Mouse (Mus musculus) fibroblast of lung, adult 2 months (primary cell): Measurements from ENCODE around the gene Mical3.
"Not testable (repeated sequence)": the region's sequence is repeated elsewhere in the genome, so short reads cannot be mapped to it uniquely, and the experiment has no call there.

Source experiments
- DNase-seq: peaks from one replicate; pipeline ENCODE4 v3.0.0-alpha.2; 2011; ENCODE audit warnings: low read depth

Mical3 gene

DNA sequence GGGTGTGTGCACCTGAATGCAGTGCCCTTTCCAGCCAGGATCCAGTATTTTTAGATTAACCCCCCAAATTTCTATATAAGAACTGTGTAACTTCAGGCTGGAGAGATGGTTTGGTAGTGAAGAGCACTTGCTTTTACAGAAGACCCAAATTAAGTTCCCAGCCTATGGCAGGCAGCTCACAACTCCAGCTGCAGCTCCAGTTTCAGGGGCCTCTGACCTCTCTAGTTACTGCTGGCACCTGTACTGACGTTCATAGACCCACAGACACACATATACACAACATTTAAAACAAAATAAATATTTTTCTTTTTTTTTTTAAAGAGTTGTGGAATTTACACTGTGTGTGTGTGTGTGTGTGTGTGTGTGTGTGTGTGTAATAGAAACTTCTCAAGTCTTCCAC lies 201.4 kb downstream of the Mical3 start:
- no peak for DNase-seq

DNA sequence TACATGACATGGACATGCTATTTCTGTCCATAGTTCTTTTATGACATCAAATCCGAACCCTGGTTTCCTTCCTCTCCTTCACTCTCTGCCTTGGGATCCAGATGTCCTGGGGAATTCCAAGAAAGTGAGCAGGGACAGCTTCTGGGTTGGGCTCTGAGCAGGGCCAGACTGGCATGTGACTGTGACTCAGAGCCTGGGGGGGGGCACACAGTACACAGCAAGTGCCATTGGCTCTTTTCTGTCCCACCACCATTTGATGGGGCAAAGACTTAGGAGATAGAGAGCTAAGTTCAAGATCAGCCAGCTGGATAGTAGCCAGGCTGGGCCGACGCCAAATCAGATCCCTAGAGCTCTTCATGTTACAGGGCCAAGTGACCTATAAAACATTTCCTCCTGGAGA lies 203.0 kb downstream of the Mical3 start:
- DNase-seq, result peak; percentile 44

DNA sequence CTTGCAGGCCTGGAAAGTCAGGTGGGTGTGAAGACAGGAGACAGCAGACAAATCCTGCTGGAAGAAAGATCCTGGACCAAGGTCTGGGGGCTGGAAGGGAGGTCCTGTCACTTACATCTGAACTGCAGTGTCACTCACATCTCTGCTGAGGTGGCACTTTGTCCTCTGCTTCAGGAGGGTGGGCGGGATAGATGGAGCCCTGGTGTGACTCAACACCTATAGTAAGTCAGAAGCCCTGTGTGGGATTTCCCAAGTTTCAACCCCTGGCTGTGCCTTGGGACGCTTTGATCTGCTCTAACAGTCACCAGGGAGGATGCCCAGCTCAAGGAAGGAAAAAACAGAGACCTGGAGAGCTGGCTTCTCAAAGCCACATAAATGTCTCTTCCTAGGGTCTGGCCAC lies 203.9 kb downstream of the Mical3 start:
- DNase-seq, result no peak

DNA sequence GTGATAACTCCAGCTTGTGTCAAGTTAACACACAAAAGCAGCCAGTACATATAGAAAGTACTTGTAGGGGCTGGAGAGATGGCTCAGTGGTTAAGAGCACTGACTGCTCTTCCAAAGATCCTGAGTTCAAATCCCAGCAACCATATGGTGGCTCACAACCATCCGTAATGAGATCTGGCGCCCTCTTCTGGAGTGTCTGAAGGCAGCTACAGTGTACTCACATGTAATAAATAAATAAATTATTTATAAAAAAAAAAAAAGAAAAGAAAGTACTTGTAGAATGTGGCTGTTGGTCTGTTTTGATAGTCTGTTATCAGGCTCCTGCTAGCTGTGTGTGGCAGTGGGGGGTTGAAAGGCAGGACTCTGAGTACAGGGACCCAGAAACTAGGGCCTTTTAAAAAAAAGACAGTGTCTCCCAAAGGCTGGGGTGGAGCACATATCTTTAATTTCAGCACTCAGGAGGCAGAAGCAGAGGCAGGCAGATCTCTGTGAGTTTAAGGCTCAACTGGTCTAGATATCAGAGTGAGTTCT lies 205.9 kb downstream of the Mical3 start:
- DNase-seq, result not testable (repeated sequence)

DNA sequence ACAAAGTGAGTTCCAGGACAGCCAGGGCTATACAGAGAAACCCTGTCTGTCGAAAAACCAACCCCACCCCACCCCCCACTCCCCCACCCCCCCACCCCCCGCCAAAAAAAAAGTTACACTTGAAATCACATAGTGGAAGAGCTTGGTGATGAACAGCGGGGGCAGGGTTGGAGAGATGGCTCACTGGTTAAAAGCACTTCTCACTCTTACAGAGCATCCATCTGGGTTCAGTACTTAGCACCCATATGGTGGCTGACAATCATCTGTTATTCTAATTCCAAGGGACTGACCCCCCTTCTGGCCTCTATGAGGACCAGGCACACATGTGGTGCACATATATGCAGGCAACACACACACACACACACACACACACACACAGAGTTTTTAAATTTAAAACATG lies 212.8 kb downstream of the Mical3 start:
- no peak for DNase-seq

DNA sequence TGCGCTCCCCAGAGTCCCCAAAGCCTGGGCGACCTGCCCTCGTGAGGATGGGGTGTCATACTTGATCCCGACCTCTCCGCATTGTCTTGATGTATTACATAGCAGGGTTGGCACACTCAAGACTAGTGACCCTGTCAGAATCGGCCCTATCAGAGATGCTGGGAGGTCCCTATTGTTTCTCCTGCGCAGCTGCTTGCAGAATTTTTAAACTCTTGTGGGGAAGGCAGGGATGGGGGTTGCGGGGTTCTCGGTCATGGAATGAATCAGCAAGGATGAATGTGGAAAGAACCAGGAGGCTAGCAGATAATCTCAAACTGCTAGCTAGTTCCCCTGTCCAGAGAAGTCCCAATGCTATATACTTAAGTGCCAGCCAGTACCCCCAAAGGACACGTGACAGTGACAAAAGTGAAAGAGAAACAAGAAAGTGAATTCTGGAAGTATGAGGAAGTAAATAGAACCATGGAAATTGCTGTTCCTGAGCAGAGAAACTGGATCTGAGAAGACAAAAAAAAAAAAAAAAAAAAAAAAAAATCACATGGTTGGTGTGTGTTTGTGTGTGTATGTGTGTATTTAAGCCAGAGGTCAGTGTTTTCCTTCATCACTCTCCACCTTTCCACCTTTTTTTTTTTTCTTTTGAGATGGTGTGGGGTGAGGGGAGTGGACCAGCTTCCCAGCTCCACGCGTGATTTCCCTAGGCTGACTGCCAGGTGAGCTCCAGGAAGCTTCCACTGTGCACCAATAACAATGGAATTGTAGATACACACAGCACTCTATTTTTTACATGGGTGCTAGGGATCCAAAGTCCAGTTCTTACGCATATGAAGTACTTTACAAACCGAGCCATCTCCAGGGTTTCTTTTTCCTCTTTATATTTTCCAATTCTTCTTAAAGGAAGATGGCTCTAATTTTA lies 213.6 kb downstream of the Mical3 start:
- DNase-seq, result not testable (repeated sequence)

DNA sequence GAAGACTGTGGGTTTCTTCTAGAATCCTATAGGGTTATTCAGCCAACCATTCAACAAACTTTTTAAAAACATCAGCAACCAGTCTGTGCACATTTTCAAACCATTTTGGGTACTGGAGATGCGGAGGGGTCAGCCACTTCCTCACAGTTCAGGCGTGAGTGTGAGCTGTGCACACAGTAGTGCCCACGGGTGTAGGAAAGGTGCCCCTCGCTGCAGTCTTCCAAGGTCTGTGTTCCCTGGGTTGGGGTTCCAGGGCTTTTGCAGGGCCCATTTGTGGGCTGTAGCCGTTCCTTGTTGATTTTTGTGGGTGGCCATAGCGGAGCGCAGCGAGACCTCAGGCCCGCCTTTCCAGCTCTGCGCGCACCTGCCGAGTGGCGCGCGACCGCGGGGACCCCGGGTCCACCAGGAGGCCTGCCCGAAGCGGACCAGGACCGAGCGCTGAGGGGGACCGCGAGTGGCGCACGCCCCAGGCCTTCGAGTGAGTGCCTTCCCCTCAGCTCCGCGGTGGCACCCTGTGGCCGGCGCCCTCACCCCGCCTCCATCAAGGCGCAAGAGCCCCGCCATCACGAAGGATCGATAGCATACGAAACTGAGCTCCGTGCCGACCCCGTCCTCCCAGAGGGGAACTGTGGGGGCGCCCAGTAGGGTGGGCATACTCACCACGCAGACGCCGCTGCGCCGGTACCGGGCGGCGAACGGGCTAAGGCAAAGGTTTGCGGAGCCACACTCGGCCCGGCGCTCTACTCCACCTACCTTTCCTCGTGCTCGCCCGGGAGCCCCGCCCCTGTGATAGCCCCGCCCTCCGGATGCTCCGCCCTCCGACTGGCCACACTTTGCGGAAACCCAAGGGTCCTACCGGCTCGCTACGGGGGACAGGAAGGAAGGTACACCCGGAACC lies 214.5 kb downstream of the Mical3 start, which contains the start of gene Bid:
Gene Bid, minus strand, starts transcription at position 780 of the 898 bp plus-strand sequence.
- DNase-seq, result peak; percentile 68

DNA sequence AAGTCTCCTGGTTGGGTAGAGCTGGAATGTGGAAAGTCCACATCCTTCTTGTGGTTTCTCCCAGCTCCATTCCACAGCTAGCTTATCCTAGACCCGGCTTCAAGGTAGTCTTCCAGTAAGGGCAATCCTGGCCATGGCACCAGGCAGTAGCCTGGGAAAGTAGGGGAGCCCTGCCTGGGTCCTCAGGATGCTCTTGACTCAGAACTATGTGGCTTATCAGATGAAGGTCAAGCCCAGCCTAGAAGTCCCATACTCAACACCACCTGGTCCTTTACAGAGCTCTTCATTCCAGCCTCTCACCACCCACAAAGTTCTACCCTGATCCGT lies 215.2 kb downstream of the Mical3 start:
- no peak for DNase-seq

DNA sequence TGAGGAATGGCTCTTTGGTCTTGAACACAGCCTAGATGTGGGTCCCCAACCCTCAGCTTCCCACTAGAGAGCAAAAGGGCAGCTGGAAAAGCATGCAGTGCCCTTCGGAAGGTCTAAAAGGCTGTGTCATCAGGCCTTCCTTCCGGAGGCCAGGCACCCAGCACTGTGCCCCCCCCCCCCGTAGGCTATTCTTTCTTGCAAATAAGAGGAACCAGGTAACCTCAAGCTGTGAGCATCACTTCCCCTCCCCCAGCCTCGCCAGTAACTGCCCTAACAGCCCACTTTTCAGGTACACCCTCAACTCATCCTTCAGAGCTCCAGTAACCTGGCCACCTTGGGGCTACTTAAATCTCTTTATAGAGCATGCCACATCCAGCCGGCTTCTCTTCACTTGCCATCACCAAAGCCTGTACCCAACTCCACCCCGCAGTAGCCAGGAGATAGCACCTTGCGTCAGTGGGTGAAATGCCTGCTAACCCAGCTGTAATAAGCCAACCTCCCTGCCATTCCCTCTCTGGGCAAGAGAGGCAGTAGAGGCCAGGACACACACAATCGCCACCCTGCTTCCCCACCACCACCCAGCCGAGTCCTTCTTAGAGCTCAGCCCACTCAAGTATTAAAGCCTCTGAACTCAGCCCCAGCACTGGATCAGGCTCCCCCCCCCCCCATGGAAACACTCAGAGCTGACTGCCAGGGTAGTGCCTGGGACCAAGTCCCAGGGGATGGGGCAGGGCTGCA lies 215.7 kb downstream of the Mical3 start:
- no peak for DNase-seq

DNA sequence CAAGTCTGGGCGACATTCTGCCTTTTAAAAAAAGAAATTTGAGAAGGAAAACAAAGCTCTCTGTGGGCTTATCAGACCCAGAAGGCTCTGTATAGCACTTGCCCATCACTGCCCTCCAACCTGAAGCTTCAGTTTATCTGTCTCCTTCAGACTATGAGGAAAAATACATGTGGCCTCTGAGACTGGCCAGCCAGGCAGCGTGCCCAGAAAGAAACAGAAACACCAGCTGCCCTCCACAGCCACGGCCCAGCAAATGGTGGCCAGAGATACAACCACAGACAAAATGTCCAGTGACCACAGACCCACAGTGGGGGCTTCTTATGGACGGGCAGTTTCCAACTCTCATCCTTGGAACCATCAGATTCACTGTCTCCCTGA lies 216.3 kb downstream of the Mical3 start:
- no peak for DNase-seq

DNA sequence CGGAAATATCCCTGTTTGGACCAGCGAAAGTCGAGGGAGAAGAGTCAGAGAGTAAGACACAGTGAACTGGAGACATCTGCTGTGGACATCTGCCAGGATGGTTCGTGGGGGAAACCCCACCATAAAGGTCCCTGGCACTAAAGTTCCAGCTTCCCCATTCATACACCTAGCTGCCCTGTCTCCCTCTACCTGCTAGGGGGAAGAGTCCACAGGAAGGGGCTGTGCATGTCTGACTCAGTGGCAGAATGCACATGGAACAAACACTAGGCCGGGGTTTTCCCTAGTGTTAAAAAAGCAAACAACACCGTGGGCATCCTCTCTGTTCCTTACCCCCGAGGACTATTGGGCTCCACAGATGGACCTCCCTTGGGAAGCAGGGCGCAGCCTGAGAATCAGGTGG lies 217.0 kb downstream of the Mical3 start:
- no peak for DNase-seq

DNA sequence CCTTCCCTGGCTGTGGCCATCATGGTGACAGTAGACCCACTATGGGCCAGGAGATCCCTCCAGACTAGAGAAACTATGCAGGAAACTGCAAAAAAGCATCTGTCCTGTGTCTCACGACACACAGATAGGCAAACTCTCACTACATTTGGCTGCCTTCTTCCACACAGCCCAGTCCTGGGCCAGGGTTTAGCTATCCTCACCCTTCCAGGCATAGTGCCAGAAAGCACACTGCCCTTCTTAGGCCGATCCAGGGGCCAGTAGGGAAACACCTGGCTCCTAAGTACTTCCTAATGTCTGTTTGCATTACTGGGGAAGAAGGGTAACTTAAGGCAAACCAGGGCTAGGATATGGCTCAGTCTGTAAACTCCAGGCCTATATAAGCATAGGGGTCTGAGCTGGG lies 217.9 kb downstream of the Mical3 start:
- no peak for DNase-seq

DNA sequence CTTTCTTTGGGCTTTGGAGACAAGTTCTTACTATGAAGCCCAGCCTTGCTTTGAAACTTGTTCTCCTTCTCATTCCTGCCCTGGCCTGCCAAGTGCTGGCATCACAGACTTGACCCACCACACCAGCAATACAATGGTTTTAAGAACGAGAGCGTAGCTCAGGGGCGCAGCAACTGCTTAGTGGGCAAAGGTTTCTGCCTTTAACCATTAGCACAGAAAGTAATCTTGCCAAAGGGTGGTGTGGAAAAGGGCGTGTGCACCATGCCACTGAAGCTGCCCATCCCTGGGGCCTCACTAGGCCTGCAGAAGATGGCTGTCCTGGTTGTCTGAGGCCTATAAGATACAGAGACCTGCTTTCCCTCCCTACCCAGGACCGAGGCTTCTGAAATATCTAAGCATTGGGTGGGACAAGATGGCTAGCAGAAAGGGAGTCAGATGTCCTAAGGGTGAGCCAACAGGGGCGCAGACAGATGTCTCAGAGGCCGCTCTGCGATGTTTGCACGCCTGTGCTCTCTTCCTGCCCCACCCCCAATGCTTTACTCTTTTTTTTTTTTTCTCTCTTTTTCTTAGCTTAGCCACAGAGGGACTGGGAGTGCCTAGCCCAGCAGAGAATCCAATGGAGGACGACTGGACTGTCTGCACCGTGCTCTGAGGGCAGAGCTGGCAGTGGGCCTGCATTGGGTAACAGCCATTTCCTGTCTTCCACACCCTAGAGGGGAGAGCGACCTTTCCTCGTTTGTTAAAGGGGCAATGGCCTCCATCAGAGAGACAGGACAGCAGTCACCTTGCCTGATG lies 219.4 kb downstream of the Mical3 start:
- DNase-seq, result no peak

DNA sequence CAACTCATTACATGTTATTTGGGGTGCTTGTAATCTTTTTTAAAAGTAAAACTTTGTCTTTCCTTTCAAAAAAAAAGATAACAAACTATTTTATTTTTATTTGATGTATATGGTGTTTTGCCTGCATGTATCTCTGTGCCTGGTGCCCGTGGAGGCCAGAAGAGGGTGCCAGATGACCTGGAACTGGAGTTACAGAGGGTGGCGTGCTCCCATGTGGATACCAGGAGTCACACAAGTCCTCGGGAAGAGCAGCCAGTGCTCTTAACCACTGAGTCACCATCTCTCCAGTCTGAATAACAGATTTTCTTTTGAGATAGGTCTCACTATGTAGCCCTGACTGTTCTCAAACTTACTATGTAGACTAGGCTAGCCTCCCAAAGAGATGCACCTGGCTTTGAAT lies 221.3 kb downstream of the Mical3 start:
- no peak for DNase-seq

DNA sequence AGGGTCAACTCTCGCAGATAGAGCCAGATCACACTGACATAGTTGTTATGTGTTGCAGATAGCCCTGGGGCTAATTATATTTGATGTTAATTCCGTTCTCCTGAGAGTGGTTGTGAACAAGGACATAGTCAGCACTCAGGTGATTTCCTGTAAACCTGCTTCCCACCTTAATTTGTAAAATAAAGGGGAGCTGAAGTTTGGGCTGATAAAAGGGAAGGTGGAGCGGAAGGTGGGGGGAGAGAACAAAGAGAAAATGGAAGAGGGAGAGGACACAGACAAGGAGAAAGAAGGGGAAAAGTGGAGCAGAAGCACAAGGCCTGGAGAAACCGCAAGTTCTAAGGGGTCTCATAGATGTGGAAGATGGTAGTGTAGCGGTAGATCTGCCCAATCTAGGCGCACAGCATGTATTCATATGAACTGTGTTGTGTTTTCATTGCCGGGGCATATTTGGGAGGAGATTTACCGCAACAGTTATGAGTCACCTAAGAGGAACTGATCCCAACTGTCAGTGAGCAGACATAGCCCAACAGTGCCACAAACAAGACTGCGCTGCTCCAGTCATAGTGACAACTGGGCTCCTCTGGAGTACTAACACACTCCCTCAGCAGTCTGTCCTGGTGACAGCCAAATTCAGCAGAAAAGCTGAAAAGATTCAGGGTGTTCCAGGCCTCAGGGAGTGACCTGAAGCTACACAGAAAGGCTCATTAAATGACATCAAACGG lies 222.8 kb downstream of the Mical3 start:
- not testable (repeated sequence) for DNase-seq

DNA sequence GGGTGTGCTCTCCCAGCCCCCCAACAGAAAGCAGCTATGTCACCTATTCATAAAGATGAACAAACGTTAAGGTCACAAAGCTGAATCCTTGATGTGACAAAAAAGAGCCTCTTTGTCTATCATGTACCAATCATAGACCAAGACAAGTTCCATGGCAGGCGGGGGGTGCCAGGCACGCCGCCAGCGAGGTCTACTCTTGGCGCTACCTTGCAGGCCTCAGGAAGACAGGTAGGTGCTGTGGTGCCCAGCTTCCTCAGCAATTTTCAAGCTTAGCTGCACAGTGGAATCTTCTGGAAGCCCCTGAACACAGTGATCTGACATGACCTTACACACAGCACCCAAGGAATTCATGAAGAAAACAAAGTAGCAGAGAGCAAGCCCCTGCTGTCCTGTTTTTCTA lies 224.3 kb downstream of the Mical3 start:
- DNase-seq, result no peak

DNA sequence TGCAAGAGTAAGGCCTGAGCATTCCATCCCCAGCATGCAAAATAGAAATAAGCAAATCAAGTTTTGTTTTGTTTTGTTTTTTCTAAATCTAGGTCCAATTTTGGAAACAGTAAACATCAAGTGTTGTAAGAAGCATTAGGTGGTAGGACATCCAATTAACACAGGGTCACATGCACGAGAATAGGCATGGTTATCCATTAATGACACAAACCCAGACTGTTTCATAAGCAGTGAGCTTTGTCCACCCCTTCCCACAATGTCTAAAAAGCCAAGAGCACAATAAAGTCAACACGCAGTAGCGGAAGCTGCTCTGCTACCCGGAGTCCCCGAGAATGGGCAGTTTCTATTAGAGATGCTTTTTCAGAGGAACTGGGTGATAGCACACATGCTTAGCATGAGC lies 225.7 kb downstream of the Mical3 start:
- no peak for DNase-seq

DNA sequence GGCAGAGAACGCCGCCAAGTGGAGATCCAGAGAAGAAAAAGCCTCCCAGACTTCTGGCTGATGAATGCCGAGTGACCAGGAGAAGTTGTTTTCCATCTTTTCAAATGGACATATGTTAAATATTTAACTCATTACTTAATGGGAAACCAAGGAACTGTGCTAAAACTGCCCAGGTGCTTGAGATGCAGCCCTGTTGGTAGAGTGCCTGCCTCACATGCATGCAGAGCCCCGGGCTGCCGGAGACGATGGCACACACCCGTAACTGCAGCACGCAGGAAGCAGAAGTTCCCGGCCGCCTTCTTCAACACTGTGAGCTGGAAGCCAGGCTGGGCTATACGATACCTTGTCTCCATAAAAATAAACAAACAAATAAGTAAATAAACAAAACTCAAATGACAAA lies 226.8 kb downstream of the Mical3 start:
- no peak for DNase-seq

DNA sequence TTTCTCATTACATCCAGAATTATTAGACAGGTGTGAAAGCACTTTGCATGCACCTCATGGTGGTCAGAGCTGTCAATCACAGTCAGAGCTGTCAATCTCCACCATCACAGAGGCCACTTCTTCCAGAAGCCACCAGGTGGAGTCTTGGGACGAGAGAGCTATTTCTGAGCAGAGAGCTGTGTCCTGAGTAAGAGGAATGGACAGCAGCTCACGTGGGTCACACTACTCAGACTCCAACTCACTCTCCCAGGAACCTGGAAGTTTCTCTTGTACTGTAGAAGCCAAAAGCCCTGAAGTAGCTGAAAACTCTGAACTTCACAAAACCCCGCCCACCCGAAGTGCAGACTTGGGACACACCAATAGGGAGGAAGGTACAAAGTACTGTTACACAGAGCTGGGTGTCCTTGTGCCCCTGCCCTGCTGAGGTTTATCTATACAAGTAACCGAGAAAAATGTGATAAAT lies 227.3 kb downstream of the Mical3 start:
- DNase-seq, result no peak
